Mouse (Mus musculus): ENCODE measurements around the gene March10. TPM values are rescaled to one million over a fixed set of nuclear protein-coding genes. Genes with fewer than 3 reads are reported as not detected.

Gene March10
- polyA plus RNA-seq, 2 experiments: 0.18 TPM; not detected in 1

- H3K4me3 ChIP-seq (replicated peaks; ENCODE audit: low read length): no peak overlapping the region
- peaks cover 6% of the 10 kb centered on the region for H3K4me1 ChIP-seq (ENCODE audit: control insufficient read depth, insufficient read depth, low read length)
- no peaks in the 10 kb centered on the region for H3K36me3 ChIP-seq (ENCODE audit: control insufficient read depth, insufficient read depth, low read length)
- DNase-seq (ENCODE audit: low spot score) (no peak), ATAC-seq (ENCODE audit: low FRiP score, low read depth) (no peak)
- TF ChIP-seq POLR2A (IDR thresholded peaks at IDR 0.05; ENCODE audit: borderline replicate concordance, extremely low read depth, insufficient read depth, insufficient read length): no peak
- H3K27me3 ChIP-seq (ENCODE audit: control insufficient read depth, insufficient read depth, low read length): no peaks in the 10 kb centered on the region
- no peak overlapping the region for H3K27ac ChIP-seq (replicated peaks; ENCODE audit: low read depth, low read length)
- H3K9me3 ChIP-seq (ENCODE audit: control insufficient read depth, low read length): no peaks in the 10 kb centered on the region
- 85% methylated on average over 5 of the region's 5 CpGs for WGBS
- H3K4me2 ChIP-seq (replicated peaks; ENCODE audit: low read depth, low read length, severe bottlenecking): no peak overlapping the region
- H3K9ac ChIP-seq (ENCODE audit: low read depth, low read length, severe bottlenecking): no peak overlapping the region
Observed at GRCm38 (mm10) chr11:105368833-105369232, 87.7 kb downstream of the March10 start.

- Histone ChIP-seq H3K4me1 (ENCODE audit: control insufficient read depth, insufficient read depth, low read length) (peaks cover 11% of the 10 kb centered on the region), H3K36me3 (ENCODE audit: control insufficient read depth, insufficient read depth, low read length) (no peaks in the 10 kb centered on the region), H3K27me3 (ENCODE audit: control insufficient read depth, insufficient read depth, low read length) (no peaks in the 10 kb centered on the region), H3K27ac (replicated peaks; ENCODE audit: low read depth, low read length) (no peak overlapping the region), H3K4me2 (replicated peaks; ENCODE audit: low read depth, low read length, severe bottlenecking) (no peak overlapping the region), H3K9me3 (ENCODE audit: control insufficient read depth, low read length) (no peaks in the 10 kb centered on the region), H3K9ac (ENCODE audit: low read depth, low read length, severe bottlenecking) (no peak overlapping the region), H3K4me3 (replicated peaks; ENCODE audit: low read length) (no peak overlapping the region)
- DNase-seq (ENCODE audit: low spot score) (no peak), ATAC-seq (ENCODE audit: low FRiP score, low read depth) (no peak)
- 86% methylated on average over 3 of the region's 3 CpGs for WGBS
- TF ChIP-seq POLR2A (IDR thresholded peaks at IDR 0.05; ENCODE audit: borderline replicate concordance, extremely low read depth, insufficient read depth, insufficient read length): no peak
Observed at GRCm38 (mm10) chr11:105367163-105367562, 89.4 kb downstream of the March10 start.

GRCm38 (mm10) chr11:105366051-105366450, 90.5 kb downstream of the March10 start:
- no peak overlapping the region for H3K9ac ChIP-seq (ENCODE audit: low read depth, low read length, severe bottlenecking)
- peaks cover 11% of the 10 kb centered on the region for H3K4me1 ChIP-seq (ENCODE audit: control insufficient read depth, insufficient read depth, low read length)
- no peaks in the 10 kb centered on the region for H3K36me3 ChIP-seq (ENCODE audit: control insufficient read depth, insufficient read depth, low read length)
- no peak overlapping the region for H3K4me3 ChIP-seq (replicated peaks; ENCODE audit: low read length)
- no peak overlapping the region for H3K4me2 ChIP-seq (replicated peaks; ENCODE audit: low read depth, low read length, severe bottlenecking)
- H3K27ac ChIP-seq (replicated peaks; ENCODE audit: low read depth, low read length): no peak overlapping the region
- ATAC-seq (ENCODE audit: low FRiP score, low read depth) (no peak), DNase-seq (ENCODE audit: low spot score) (no peak)
- WGBS: 93% methylated on average over 3 of the region's 4 CpGs
- no peaks in the 10 kb centered on the region for H3K9me3 ChIP-seq (ENCODE audit: control insufficient read depth, low read length)
- no peak for TF ChIP-seq POLR2A (IDR thresholded peaks at IDR 0.05; ENCODE audit: borderline replicate concordance, extremely low read depth, insufficient read depth, insufficient read length)
- H3K27me3 ChIP-seq (ENCODE audit: control insufficient read depth, insufficient read depth, low read length): no peaks in the 10 kb centered on the region

- Histone ChIP-seq H3K9ac (ENCODE audit: low read depth, low read length, severe bottlenecking) (no peak overlapping the region), H3K4me1 (ENCODE audit: control insufficient read depth, insufficient read depth, low read length) (peaks cover 11% of the 10 kb centered on the region), H3K4me3 (replicated peaks; ENCODE audit: low read length) (no peak overlapping the region), H3K4me2 (replicated peaks; ENCODE audit: low read depth, low read length, severe bottlenecking) (no peak overlapping the region), H3K9me3 (ENCODE audit: control insufficient read depth, low read length) (no peaks in the 10 kb centered on the region), H3K36me3 (ENCODE audit: control insufficient read depth, insufficient read depth, low read length) (no peaks in the 10 kb centered on the region), H3K27me3 (ENCODE audit: control insufficient read depth, insufficient read depth, low read length) (no peaks in the 10 kb centered on the region), H3K27ac (replicated peaks; ENCODE audit: low read depth, low read length) (no peak overlapping the region)
- WGBS: 92% methylated on average over 3 of the region's 3 CpGs
- ATAC-seq (ENCODE audit: low FRiP score, low read depth) (no peak), DNase-seq (ENCODE audit: low spot score) (no peak)
- TF ChIP-seq POLR2A (IDR thresholded peaks at IDR 0.05; ENCODE audit: borderline replicate concordance, extremely low read depth, insufficient read depth, insufficient read length): no peak
Observed at GRCm38 (mm10) chr11:105365611-105366010, 90.9 kb downstream of the March10 start.

- no peak for DNase-seq (ENCODE audit: low spot score)
- H3K4me3 ChIP-seq (replicated peaks; ENCODE audit: low read length): no peak overlapping the region
- H3K36me3 ChIP-seq (ENCODE audit: control insufficient read depth, insufficient read depth, low read length): no peaks in the 10 kb centered on the region
- no peaks in the 10 kb centered on the region for H3K9me3 ChIP-seq (ENCODE audit: control insufficient read depth, low read length)
- no peak overlapping the region for H3K4me2 ChIP-seq (replicated peaks; ENCODE audit: low read depth, low read length, severe bottlenecking)
- H3K4me1 ChIP-seq (ENCODE audit: control insufficient read depth, insufficient read depth, low read length): peaks cover 11% of the 10 kb centered on the region
- H3K9ac ChIP-seq (ENCODE audit: low read depth, low read length, severe bottlenecking): no peak overlapping the region; the same call in 1 of the 2 replicates
- ATAC-seq (ENCODE audit: low FRiP score, low read depth): no peak
- no peak for TF ChIP-seq POLR2A (IDR thresholded peaks at IDR 0.05; ENCODE audit: borderline replicate concordance, extremely low read depth, insufficient read depth, insufficient read length)
- 26% methylated on average over 12 of the region's 12 CpGs for WGBS
- no peak overlapping the region for H3K27ac ChIP-seq (replicated peaks; ENCODE audit: low read depth, low read length)
- no peaks in the 10 kb centered on the region for H3K27me3 ChIP-seq (ENCODE audit: control insufficient read depth, insufficient read depth, low read length)
Observed at GRCm38 (mm10) chr11:105364386-105365065, 92.0 kb downstream of the March10 start.
